Mouse (Mus musculus): ENCODE data around the gene Casc4.
"Not testable (repeated sequence)": the region's sequence is repeated elsewhere in the genome, so short reads cannot be mapped to it uniquely, and the experiment has no call there.

Gene Casc4

DNA sequence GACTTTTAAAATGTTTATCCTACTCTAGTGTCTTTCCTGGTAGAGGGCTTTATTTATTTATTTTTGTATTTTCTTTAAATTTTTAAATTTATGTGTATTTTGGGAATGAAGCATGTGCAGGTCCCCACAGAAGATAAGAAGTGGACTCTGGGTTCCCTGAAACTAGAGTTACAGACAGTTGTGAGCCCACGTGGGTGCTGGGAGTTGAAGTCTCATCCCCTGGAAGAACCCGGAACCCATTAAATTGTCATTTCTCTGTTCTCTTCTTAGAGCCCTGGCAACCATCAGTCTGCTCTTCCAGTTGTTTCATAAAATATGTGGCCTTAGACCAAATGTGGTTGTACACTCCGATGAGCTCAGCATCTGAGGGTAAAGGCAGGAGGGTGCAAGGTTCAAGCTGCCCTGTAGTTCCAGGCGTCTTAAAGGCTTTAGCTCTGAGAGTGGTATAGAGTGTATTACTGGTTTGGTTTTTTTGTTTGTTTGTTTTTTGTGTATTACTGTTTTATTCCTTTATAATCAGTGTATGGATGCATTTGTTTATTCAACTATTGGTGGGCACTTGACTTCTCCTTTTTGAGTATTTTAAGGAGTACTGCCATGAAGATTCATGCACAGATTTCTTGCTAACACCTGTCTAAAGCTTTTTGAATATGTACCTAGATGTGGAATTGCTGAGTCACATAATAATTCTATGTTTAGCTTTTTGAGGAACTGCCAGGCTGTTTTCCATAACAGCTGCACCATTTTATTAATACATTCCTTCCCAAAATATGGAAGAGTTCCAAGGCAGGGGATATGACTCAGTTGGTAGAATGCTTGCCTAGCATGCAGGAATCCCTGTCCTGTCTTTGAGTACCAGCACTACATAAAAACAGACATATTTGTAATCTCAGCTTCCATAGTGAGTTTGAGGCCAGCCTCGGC lies 49.5 kb downstream of the Casc4 start:
- DNase-seq, result peak; percentile 16

DNA sequence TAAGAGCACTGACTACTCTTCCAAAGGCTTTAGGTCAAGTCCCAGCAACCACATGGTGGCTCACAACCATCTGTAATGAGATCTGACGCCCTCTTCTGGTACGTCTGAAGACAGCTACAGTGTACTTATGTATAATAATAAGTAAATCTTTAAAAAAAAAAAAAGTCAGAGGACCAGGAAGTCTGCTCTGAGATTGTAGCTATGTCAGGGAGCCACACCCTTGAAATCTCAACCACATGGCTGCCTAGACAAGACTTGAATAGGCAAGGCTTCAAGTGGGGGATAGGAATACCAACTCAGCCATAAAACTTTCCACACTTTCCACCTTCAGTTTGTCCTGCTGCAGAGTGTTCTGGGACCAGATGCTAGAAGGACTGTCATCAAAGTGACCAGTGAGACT lies 70.9 kb downstream of the Casc4 start:
- DNase-seq, result not testable (repeated sequence)

DNA sequence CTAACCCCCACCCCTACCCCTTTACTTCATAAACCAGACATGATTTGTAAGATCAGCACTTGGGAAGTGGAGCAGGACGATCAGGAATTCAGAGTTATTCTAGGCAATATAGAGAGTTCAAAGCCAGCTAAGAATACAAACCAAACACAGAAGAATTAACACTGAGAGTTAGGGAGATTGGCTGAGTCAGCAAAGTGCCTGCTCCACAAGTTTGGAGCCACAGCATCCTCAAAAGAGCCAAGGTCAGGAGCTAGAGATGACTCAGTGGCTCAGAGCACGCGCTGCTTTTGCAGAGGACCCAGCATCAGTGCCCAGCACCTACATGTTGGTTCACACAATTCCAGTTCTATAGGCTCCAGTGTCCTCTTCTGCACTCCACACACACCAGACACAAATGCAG lies 76.6 kb downstream of the Casc4 start:
- no peak for DNase-seq

- DNase-seq, result no peak
These were observed 88.3 kb downstream of the Casc4 start for GRCm38 (mm10) chr2:121954971-121955656.

DNA sequence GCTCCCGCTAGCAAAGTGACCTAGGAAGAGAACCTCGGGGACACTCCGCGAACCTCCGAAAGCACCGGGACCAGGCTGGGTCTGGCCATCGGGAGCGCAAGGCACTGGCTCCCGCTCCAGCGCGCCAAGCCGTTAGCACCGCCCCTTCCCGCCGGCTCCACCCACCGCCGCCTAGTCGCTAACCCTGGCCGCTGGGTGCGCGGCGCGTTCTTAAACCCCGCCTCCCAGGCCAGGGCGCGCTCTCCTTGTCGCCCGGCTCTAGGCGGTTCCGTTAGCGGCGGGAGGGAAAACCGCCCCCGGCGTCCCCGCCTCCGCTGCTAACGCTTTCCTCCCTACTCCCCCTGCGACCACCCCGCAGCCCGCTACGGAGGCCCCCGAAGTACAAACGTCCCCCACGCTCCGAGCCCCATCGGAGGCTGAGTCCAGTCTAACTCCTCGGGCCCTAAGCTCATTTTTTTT lies 89.0 kb downstream of the Casc4 start, which contains the start of the genes Ctdspl2 and Mageb3:
Ctdspl2 (plus strand) TSS at position 237 of the 459 bp plus-strand sequence.
Mageb3 (minus strand) TSS at position 328 of the 459 bp plus-strand sequence.
- peak; percentile 95 for DNase-seq

DNA sequence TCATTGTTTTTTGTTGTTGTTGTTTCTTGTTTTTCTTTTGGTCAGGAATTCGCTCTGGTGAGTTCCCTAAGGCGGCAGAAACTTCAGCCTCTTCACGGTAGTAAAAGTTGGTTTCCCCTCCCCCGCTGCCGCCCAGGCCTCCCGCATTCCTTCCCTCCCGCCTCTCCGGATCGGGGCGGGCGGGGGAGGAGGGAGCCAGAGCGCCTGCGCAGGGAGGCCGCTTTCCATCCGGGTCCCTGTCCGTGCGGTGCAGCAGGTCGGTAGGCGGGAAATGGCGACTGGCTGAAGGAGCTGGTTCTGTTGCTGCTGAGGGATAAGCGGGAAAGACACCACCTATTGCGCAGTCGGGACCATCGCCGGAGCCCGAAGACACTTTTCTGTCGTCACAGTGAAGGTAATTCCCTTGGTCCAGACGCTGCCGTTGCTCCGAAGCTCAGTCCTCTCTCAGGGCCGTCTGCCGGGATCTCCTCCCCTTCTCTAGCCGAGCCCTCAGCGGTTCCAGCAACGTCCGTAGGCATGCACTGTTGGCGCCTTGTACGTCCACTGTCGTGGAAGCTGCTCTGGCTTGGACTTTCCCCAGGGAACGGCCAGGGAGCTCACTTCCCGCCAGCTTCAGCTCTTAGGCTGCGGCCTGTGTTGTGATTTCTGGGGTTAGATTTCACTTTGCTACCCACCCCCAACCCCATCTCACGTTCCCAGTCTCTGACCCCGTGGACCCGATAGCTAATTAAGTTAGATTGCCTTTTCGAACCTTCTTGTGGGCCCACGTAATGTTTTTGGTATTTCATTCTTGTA lies 89.7 kb downstream of the Casc4 start:
- peak; percentile 94 for DNase-seq

DNA sequence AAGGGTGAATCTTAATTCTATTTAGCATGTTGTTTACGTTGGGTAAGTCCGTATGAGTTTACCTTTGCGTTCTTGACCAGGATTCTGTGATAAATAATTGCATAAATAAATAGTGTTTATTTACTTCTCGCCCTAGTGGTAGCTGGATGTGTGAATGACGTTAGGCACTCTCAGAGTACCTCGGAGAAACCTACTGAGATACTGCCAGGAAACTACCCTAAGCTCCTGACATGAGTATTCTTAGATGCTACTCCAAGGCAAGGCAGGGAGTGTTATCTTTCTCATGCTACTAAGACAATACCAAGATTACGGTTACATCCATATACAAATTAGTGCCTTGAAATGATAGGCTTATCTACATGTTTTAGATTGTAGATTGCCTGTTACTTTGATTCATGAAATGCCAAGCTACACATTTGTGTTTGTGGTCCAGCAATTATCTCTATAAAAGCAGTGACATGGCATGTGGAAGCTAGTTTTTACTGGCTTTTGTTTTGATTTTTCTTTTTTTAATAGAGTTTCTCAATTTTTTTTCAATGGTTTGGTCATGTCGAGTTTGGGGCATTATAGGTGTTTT lies 90.5 kb downstream of the Casc4 start:
- DNase-seq, result no peak
